Mouse (Mus musculus) heart, adult 9 months (tissue): ENCODE measurements at regions not wholly inside any gene's neighbourhood (a gene's known extent, or its start where the extent isn't known, plus 50 kb on each side); places are given as distances from the start of the nearest gene placed in this dataset.
A peak's percentile ranks its signal among the peaks of the same experiment; 100 is the strongest.

Experiments used
- DNase-seq, 2 experiments: peaks; one replicate each; pipeline ENCODE4 v3.0.0; 2022; ENCODE audit warnings: low spot score in 2 of 2

GRCm38 (mm10) chr6:94413987-94414360 lies 86.2 kb upstream of the Slc25a26 start:
- DNase-seq, result peak; percentile 37 to 52

GRCm38 (mm10) chr6:94413297-94413986 lies 86.7 kb upstream of the Slc25a26 start:
- DNase-seq, result peak; percentile 15 to 17

- no peak for DNase-seq
Measured at GRCm38 (mm10) chr6:94412341-94412740, 87.8 kb upstream of the Slc25a26 start.

- no peak for DNase-seq
Measured at GRCm38 (mm10) chr6:94410480-94410879, 89.7 kb upstream of the Slc25a26 start.

- DNase-seq, result no peak
Measured at GRCm38 (mm10) chr6:94408996-94409395, 91.1 kb upstream of the Slc25a26 start.

GRCm38 (mm10) chr6:94407751-94408150 lies 92.4 kb upstream of the Slc25a26 start:
- no peak for DNase-seq

- DNase-seq, result no peak
Measured at GRCm38 (mm10) chr6:94405371-94406076, 94.6 kb upstream of the Slc25a26 start.

- no peak for DNase-seq
Measured at GRCm38 (mm10) chr6:94401617-94402481, 98.3 kb upstream of the Slc25a26 start.

- no peak for DNase-seq
Measured at GRCm38 (mm10) chr6:94401061-94401591, 99.0 kb upstream of the Slc25a26 start.

GRCm38 (mm10) chr6:94400471-94401051 lies 99.6 kb upstream of the Slc25a26 start:
- DNase-seq, result peak in 1 of 2 experiments; percentile 11

- no peak for DNase-seq
Measured at GRCm38 (mm10) chr6:94391134-94391533, 107.4 kb upstream of the Magi1 start.

- DNase-seq, result no peak
Measured at GRCm38 (mm10) chr6:94390403-94390802, 106.7 kb upstream of the Magi1 start.

- DNase-seq, result peak in 1 of 2 experiments; percentile 40
Measured at GRCm38 (mm10) chr6:94389716-94390115, 106.0 kb upstream of the Magi1 start.

- DNase-seq, result no peak
Measured at GRCm38 (mm10) chr6:94387648-94388047, 103.9 kb upstream of the Magi1 start.

- no peak for DNase-seq
Measured at GRCm38 (mm10) chr6:94385531-94385930, 101.8 kb upstream of the Magi1 start.

GRCm38 (mm10) chr6:94369991-94370390 lies 86.3 kb upstream of the Magi1 start:
- DNase-seq, result no peak

GRCm38 (mm10) chr6:94363951-94364350 lies 80.2 kb upstream of the Magi1 start:
- no peak for DNase-seq

- no peak for DNase-seq
Measured at GRCm38 (mm10) chr6:94362626-94363025, 78.9 kb upstream of the Magi1 start.

GRCm38 (mm10) chr6:94357568-94357967 lies 73.9 kb upstream of the Magi1 start:
- DNase-seq, result no peak

GRCm38 (mm10) chr6:94354451-94355095 lies 70.9 kb upstream of the Magi1 start:
- no peak for DNase-seq

- no peak for DNase-seq
Measured at GRCm38 (mm10) chr6:94344296-94344695, 60.6 kb upstream of the Magi1 start.
